Mouse (Mus musculus): ENCODE results near the gene Gm28051.

The Gm28051 gene

DNA sequence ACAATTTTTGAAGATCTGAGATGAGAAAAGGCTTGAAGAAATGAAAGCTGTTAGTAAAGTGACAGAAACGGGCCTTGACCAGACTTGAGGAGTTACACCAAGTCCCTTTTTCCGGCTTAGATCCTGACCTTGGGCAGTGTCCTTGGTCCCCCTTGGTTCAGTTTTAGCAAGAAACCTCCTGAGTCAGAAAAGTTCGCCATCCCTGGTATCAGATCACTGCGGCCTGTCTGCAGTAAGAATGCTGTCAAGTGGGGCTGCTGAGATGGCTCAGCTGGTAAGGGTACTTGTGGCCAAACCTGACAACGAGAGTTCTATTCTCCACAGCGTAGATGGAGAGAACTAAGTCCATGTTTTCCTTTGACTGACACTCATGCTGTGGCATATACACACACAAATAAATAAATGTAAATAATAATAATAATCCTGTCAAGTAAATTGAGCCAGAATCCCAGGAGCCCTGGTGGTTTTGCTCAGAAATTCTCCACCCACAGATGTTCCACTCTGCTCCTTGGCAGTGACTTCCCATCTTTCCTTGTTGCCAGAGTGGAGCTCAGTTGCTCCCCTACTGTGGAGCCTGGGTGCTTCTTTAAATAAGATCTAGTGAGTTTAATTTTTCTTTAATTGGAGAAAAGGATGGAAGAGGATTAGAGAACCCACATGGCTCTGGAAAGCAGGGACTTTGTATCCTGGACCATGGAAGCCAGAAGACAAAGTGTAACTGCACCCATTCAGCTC lies 51.5 kb downstream of the Gm28051 start:
- no peak for DNase-seq (ENCODE audit: low spot score)

DNA sequence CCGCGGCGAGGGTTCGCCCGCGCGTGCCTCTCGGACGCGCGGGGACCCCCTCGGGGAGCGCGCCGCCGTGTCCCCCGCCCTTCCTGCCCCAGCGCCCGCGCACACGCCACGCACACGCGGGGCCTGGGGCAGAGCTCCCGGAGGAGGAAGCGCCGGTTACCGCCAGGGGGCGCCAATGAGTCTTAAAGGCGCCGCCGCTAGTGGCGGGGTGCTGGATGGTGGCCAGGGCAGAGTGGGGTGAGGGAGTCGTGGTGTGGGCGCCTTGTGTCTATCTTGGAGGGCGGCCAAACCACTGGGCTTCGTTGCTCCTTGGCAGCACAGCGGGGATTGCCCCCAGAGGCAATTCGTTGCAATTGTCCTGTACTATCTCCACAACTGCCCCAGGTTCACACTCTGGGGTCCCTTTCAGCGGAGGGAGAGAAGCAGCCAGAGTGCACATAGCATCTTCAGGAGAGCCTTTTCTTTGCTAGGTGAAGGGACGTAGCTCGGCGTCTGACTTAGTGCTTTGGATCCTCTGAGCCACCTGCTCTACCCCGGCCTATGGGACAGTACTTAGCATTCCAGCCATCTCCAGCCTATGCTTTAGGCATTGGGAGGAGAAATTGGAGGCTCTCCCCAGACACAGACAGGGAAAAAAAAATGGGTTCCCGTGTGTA lies 52.2 kb downstream of the Gm28051 start:
- peak; percentile 93 for DNase-seq (ENCODE audit: low spot score)

DNA sequence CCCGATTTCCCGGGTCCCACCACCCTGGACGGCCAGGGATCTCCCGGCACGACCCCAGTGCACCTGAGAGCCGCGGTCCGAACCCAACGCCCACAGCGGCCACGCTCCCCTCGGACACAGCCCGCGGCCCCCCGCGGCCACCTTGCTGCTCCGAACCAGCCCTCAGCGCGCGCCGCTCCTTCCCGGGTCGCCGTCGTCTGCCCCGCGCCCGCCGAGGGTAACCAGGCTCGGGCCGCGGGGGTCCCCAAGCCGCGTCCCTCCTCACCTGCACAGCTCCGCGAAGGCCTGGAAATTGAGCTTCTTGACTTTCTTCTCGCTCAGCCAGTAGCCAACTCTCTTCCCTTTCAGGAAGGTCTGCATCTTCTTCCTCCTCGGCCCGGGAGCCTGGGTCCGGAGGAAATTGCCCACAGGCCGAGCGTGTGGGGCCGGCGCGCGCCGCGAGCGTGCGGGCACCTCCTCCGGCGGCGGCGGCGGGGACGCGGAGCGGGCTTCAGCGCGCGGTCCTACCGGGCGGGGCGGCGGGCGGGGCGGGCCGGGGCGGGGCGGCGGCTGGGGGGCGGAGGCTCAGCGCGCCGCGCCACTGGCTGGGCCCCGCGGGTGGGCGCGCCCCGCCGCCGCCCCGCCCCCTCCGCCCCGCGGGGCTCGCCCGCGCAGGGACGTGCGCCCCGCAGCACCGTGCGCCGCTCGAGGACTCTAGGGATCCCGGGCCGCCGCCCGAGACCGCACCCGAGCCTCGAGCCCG lies 52.9 kb downstream of the Gm28051 start, which contains the start of gene Itpk1:
Itpk1 (minus strand) TSS at position 474 of the 742 bp plus-strand sequence.
- DNase-seq (ENCODE audit: low spot score), result peak; percentile 68

DNA sequence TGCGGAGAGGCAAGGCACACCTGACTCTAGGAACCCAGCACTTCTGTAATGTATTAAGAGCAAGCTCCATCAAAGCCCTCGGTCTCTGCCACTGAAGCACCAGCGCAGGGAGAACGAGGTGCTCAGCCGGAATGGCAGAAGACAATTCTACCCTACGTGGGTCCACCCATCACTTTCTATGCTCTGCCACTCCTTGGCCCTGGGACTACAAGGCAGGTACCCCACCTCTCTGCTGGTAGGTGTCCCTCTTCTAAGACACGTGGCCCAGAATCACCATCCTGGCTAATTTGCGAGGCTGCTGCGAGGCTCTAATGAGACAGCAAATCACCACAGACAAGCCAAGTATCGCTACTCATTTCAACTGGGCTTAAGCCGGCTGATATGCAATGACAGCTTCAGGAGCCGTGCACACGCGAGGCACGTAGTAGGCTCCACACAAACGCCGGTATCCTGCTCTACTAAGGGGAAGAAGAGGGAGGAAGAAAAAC lies 53.6 kb downstream of the Gm28051 start:
- DNase-seq (ENCODE audit: low spot score), result peak; percentile 47

DNA sequence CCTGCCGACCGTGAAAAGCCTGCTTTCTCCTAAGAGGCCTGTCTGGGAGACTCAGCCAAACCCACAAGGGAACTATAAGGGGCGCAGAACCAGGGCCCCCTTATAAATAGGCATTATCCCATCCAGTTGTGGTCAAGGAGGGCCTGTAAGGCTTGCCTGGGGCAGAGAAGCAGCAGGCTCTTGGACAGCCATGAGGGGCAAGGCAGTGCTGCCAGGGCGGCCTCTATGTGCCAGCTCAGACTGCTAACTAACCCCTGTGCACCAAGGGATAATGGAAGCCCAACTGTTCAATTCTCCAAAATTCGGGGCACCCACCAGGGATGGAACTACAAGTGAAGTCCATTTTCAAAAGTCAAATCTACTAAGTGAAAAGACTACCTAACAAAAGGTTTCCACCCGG lies 54.1 kb downstream of the Gm28051 start:
- no peak for DNase-seq (ENCODE audit: low spot score)

DNA sequence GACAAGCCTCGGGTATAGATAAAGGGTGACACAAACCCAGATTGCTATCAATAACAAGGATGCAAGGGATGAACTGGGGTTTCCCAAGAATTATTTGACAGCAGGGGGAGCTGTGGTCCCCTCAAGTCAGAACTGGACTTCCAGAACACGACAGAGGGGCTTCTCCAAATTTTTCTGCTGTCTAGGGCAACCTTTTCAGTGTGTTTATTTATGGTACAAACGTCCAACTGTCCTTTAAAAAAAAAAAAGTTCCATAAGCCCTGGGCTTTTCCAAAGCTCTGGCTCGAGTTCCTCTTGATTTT lies 54.5 kb downstream of the Gm28051 start:
- DNase-seq (ENCODE audit: low spot score), result peak; percentile 63

DNA sequence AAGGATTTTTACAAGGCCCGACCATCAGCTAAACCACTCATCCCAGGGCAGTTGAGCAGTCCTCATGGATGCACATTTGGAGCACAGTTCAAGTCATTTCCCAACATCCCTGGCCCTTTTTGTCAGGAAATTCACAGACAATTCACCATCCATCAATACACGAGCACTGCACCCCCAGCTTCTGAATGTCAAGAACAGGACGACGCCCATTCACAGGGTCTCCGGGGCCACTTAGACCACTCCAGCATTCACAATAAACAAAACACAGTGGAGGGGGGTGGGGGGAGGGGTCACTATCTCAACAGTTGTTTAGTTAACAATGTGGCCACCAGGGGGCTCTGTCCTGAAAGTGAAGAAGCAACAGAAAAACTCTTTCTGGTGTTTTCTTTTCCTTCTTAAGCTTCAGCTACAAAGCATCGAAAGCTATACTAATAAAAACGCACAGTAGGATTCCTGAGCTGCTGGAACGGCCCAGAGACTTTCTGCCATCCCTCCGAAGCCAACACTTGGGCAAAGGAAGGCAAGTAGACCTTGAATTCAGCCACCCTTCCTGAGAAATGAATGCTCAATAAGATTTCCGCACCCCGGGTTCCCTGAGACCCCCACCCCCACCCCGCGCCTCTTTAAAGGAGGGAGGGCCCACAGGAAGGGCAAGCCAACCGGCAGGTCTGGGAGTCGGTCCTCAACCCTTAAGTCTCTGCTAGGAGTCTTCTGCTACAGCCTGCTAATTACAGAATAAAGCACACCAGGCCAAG lies 55.0 kb downstream of the Gm28051 start:
- peak; percentile 92 for DNase-seq (ENCODE audit: low spot score)

DNA sequence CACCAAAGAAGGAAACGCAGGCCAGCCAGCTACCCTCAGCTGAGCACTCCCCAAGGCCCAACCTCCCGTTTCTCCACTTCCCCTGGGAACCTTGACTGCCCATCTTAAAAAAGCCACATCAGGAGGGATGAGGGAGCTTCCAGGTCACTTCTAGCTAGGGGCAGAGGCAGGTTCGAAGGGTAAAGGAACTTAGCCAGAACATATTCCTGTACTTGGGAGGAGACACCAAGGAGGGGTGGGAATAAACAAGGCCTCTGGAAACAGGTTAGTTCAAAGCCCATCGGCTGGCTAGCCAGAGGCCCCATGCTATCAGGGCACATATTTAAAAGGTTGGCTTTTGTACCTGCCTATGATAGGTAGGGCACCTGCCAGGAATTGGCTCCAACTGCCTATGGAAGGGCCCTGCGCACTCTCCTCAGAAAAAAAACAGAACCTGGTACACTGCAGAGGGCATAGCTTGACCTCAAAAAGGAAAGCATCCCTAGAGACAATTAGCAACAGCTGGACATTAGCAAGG lies 55.8 kb downstream of the Gm28051 start:
- DNase-seq (ENCODE audit: low spot score), result no peak

DNA sequence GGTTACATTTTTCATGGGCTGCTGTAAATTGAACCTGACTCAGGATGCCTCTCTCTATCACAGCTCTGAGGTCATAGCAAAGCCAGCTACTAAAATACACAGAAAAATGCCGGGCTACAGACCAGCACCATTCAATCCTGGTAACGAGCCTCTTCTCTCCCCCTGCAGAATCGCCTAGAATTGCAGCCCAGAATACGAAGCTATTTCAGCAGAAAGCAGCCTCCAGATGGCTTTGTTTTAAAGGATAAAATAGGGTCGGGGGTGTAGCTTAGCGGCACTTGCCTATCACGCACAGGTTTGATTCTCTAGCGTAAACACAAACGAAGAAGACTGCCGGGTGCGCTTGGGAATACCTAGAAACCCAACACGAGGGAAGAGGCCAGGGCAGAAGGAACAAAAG lies 57.1 kb downstream of the Gm28051 start:
- DNase-seq (ENCODE audit: low spot score), result no peak

DNA sequence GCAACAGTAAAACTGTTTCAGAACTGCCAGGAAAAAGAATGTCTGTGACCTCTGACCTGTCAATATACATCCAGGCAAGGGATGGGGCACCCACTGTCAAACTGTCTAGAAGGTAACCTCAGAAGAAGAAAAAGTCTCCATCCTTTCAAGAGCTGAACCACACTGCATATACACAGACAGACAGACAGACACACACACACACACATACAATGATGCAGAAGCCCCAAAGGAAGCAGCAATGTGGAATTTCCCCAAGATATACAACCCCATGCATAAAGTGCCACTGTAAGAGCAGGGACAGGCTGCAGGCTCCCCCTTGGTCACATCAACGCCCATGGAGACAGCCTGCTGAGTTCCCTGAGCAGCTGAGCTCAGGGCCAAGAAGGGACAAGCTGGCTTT lies 58.4 kb downstream of the Gm28051 start:
- DNase-seq (ENCODE audit: low spot score), result no peak

DNA sequence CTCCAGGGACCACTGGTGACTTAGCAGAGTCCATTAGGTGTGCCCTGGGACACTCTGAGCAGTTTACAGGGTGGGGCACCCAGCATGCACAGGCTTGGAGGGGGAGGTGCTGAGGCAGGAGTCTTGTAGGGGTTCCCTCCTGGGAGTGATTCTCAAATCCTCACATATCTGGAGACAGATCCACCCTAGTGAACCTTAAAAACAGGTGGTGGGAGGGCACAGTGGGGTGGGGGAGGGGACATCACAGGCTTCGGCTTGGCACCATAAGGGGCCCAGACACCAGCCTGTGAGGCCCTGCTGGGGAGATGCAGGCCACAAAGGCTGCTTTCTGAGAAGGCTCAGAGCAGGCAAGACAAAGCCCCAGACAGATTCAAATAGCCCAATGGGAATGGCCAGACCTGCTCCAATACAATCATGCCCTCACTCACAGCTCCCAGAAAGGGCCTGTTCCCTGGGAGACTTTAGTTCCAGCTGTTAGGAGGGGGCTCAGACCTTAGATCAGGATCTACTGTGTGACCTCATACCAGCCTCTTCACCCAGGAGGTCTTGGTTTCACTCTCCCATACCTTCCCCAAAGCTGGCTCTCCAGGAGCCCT lies 59.4 kb downstream of the Gm28051 start:
- peak; percentile 49 for DNase-seq (ENCODE audit: low spot score)

DNA sequence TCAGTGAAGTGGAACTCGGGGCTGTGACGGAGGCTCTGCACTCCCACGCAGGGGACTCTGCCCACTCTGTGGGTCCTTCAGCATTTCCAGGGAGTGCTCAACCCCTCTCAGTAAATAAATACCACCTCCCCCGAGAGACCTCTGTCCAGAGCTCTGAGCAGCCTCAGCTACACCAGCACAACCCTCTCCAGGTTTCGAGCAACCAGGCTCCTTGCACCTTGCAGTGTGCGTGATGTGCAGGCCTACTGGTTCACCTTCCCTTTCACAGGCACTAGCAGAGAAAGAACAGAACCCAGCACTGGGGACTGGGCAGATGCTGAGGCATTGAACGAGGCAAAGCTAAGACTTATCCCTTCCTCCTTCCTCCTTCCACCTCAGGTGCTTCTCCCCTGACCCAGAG lies 60.2 kb downstream of the Gm28051 start:
- DNase-seq (ENCODE audit: low spot score), result no peak

DNA sequence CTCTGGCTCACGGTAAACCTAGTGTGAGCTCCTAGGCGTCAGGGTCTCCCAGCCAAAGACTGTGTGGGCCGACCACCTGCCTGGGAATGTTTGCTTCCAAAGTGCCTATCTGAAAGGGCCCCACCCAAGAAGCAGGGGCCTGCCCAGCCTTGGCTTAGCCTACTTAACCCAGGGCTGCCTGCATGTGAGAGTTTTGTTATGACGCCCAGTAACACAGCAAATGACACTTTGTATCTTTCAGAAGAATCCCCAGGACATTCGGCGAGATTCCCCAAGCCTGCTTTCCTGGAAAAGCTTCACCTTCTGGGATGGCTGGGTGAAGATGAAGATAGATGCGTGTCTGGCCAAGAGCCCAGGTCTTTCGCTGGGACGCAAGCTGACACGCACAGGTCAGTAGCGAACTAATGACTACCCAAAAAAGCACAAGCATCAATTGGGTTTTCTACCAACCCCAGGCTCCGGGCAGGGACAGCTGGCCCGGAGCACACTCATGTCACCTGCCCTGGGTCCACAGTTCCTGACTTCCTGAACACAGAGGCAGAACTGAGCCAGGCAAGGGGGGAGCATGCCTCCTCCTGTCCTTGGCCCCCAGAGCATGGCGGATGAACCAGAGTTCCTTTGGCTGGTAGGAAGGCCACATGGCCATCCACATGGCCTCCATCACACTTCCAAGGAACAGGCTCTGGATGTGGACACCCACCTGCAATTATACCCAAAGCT lies 60.8 kb downstream of the Gm28051 start:
- DNase-seq (ENCODE audit: low spot score), result no peak

DNA sequence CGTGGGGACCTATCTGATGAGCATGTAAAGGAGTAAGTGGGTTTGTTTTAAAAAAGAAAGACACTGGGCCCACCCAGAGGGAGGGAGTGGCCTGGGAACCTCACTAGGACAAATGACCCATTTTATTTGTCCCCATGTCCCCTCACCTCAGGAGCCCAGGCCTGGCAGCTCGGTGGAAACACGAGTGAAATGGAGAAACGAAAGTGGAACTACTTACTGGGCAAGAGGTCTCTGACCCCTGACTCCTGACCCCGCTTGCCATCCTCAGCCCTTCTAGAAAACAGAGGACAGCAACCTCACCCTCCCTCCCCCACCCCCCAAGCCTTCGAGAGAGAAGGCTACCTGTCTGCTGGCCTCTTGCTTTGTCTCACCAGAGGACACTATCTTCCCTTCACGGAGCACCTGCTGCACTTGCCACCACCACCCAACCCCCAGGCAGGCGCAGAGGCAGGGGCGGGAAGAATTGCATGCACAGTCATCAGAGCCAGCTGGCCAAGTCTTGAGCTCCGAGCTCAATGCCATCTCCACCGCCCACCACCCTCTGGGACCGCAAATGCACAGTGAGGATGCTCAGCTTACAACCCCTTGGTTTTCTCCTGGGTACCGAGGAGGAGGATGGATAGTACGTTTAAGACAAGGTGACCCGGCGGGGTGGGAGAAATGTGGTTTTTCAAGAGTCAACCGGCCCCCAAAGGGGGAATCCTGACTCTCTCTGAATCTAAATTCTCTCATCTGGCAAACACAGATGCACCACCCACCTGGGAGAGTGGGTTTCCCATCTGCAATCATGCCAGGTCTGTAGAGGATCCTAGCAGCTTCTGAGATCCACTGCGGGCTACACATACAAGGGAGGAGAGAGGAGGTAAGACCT lies 62.0 kb downstream of the Gm28051 start:
- DNase-seq (ENCODE audit: low spot score), result no peak

DNA sequence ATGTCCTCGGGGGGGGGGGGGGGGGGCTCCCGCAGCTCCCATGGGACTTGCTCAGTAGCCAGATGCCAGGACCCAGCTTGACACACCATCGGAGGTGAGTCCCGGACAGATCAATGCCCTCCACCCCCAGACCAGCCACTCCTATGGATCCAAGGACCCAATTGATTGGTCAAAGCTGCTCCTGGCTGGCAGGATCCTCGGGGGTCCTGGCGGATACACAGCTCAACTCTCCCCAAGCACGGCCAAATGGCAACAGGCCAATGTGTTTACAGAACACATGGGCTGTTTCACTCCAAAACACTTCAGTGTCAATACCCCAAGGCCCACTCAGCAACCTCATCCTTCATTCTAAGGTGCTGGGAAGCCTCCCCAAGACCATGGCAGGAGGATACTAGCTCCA lies 65.8 kb downstream of the Gm28051 start:
- no peak for DNase-seq (ENCODE audit: low spot score)

DNA sequence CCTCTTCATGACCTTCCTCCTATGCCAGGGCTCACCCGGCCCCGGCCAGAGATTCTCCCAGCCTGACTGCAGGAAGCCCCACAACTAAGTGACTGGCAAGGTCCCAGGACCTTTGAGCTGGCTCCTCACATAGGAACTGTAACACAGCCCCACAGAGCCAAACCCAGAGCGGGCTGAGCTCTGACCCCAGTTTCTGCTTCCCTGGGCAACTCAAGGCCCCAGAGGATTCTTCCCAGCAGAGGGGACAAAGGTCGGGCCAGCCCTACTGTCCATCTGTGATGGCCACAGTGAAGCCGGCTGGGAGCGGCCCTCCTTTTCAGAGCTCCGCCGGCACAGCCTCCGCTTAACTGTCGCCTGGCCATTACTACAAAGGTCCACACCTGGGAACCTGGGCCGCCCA lies 66.4 kb downstream of the Gm28051 start:
- DNase-seq (ENCODE audit: low spot score), result no peak

DNA sequence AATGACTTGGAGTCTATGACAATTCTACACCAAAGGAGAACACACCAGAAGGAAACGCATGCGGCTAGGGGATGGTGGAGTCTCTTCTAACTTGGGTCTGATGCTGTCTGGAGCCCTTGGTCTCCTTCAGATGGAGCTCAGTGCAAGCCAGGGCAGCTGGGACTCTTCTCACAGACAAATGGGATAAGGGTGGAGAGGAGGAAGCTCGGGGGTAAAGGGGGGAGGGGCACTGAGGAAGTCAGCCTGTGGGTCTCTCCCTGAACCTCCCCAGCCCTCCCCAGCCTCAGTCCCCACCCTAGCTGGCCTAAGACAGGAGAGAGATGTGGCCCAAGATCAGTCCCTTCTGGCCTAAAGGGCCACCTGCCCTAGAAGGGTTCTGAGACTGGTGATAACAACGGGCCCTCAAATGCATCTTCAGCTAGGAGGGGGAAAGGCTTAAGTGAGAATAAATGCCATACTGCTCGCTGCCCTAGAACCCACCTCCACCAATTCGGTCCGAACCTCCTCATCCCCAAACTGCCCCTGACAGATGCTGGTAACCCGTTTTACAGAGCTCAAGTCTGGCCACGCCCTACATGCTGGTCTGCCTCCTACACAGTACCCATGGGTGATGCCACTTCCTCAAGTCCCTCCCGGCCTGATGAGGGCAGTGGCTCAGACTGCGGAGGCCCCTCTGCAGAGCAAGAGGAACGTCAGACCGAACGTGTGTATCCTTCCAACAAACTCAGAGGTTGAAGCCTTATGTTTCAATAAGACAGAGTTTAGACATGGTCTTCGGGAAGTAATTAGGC lies 67.6 kb downstream of the Gm28051 start:
- DNase-seq (ENCODE audit: low spot score), result no peak

DNA sequence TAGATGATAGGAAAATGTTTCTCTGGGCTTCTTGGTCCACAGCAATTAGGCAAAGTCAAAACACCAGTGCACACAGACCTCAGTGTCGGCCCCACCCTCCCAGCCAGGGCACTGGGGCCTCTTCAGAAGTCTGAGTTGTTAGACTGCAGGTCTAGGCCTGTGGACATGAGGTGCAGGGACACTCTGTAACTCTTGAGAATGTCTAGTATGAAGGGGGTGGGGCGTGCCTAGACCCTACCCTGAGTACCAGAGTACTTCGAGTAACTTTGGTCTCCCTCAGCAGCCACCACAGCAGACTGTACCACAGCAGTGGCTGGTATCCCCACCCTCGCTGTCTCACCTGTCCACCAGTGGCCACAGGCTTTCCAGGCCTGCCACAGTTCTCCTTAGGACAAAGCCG lies 71.2 kb downstream of the Gm28051 start:
- DNase-seq (ENCODE audit: low spot score), result no peak

DNA sequence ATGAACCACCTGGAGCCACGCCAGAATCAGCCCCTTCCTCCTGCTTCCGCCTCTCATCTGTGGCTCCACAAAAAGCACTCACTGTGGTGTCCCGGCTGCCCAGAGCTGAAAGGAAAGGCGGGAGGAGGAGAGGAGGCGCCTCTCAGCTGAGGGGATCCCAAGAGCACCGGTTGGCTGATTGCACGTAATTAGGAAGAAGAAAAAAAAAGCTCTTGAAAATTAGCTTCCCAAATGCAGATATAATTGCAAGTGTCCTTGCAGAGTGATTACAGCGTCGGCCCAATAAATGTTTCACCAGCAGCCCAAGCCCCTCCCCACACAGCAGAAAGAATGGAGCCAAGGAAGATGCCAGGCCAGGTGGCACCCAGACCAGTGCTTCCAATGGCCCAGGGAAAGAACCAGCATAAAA lies 72.0 kb downstream of the Gm28051 start:
- DNase-seq (ENCODE audit: low spot score), result no peak

Data from retina, embryonic 14.5 days (tissue).